Mouse (Mus musculus) forebrain, embryonic 10.5 days (tissue): ENCODE measurements around the gene Pparg. TPM values are rescaled to one million over a fixed set of nuclear protein-coding genes. Genes with fewer than 3 reads are reported as not detected.

Experiments used
- DNase-seq: peaks from one replicate; pipeline ENCODE4 v3.0.0-alpha.2; 2017; ENCODE audit warnings: low spot score; ENCODE audit errors: extremely low spot score
- H3K27ac ChIP-seq: fragments of 300-500 bp; sonication (generic); 2 replicates; pipeline ENCODE4 v1.5.1; 2016; ENCODE audit warnings: mild to moderate bottlenecking
- H3K27me3 ChIP-seq: fragments of 300-500 bp; sonication (generic); 2 replicates; pipeline ENCODE4 v1.6.1; 2016; ENCODE audit warnings: mild to moderate bottlenecking; ENCODE audit not compliant: poor library complexity, severe bottlenecking
- H3K36me3 ChIP-seq: fragments of 300-500 bp; sonication (generic); replicated peaks from 2 replicates; pipeline ENCODE4 v1.6.1; 2016; ENCODE audit warnings: mild to moderate bottlenecking, moderate library complexity
- H3K4me1 ChIP-seq: fragments of 300-500 bp; sonication (generic); 2 replicates; pipeline ENCODE4 v1.6.1; 2016
- H3K4me3 ChIP-seq: fragments of 300-500 bp; sonication (generic); 2 replicates; pipeline ENCODE4 v1.5.1; 2016; ENCODE audit warnings: mild to moderate bottlenecking, moderate library complexity
- H3K9me3 ChIP-seq: fragments of 300-500 bp; sonication (generic); 2 replicates; pipeline ENCODE4 v1.6.1; 2016; ENCODE audit warnings: mild to moderate bottlenecking, moderate library complexity
- WGBS: fragments of 180-500 bp; shearing (Covaris S2); methylation state at CpG from one replicate; pipeline ENCODE4 v1.1.7; 2016; 5-methylcytosine and 5-hydroxymethylcytosine counted together
- polyA plus RNA-seq: library from polyadenylated mRNA; unstranded; fragments of >200 nt; fragmentation: Nextera tagmentation; extraction: Ambion mirVana; gene quantifications from 2 replicates; pipeline ENCODE4 v1.2.1, GENCODE M21; 2016

Gene Pparg
- 0.07 and 0.16 TPM in 2 replicates for polyA plus RNA-seq

DNA sequence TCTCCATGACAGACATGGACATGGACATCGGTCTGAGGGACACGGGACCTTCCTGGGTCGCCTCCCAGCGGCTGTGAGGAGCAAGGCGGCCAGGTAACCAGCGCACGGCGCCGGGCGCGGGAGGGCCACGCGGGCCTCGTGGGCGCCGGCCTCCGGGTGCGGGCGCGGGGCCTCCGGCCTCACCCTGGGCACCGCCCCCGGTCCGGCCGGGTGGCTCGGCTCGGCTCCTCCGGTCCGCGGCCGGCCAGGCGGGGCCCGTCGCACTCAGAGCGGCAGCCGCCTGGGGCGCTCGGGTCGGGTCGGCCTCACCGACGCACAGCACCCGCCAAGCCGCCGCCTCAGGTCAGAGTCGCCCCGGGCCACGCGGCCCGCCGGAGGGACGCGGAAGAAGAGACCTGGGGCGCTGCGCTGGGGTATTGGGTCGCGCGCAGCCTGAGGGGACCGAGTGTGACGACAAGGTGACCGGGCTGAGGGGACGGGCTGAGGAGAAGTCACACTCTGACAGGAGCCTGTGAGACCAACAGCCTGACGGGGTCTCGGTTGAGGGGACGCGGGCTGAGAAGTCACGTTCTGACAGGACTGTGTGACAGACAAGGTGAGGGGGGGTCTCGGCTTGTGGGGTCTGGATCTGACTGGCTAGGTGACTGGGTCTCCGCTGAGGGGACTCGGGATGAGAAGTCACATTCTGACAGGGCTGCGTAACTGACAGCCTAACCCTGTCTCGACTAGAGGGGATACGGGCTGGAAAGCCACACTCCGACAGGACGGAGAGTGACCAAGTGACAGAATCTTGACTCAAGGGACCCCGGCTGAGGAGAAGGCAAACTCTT lies at the start of gene Pparg:
TSS of gene Pparg (plus strand) at position 176 of the 830 bp plus-strand sequence.
- Histone ChIP-seq H3K27ac (peak within 1 kb of the TSS; percentile 48; the same call in 1 of the 2 replicates), H3K4me1 (peaks cover 17% of the 10 kb centered on the region), H3K27me3 (peaks cover 47% of the 10 kb centered on the region), H3K36me3 (no peaks in the 10 kb centered on the region), H3K9me3 (peaks cover 9% of the 10 kb centered on the region; the same call in 1 of the 2 replicates), H3K4me3 (peak within 1 kb of the TSS; percentile 71)
- WGBS, result under 1% methylated on average over 76 of the region's 76 CpGs
- DNase-seq, result peak; percentile 67

DNA sequence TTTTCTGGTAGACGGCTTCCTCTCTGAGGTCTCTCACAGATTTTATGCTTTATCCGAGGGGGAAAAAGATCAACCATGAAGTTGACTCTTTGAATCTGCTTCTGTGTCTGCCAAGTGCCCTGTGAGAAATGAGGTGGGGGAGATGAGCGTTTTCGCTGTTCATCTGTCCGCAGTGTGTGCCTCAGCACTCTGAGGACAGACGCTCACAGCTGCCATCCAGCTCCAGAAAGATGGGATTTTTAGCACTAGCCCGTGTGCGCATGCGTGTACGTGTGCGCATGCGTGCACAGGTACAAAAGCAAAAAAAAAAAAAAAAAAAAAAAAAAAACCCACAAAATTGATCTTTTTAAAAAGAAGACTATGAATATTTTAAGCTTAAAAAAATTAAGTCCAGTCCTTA lies 48.0 kb upstream of the Pparg start:
- 80% methylated on average over 12 of the region's 12 CpGs for WGBS
- DNase-seq, result no peak
- no peaks in the 10 kb centered on the region for H3K9me3 ChIP-seq
- H3K4me1 ChIP-seq, result peaks cover 5% of the 10 kb centered on the region
- H3K36me3 ChIP-seq, result no peaks in the 10 kb centered on the region
- H3K27ac ChIP-seq, result no peak overlapping the region
- H3K27me3 ChIP-seq, result no peaks in the 10 kb centered on the region
- no peak overlapping the region for H3K4me3 ChIP-seq

- Histone ChIP-seq H3K27ac (no peak overlapping the region), H3K36me3 (no peaks in the 10 kb centered on the region), H3K9me3 (no peaks in the 10 kb centered on the region), H3K4me1 (peaks cover 5% of the 10 kb centered on the region), H3K27me3 (no peaks in the 10 kb centered on the region), H3K4me3 (no peak overlapping the region)
- WGBS, result 83% methylated on average over 9 of the region's 9 CpGs
- no peak for DNase-seq
Observed at GRCm38 (mm10) chr6:115313235-115313738, 47.5 kb upstream of the Pparg start.

DNA sequence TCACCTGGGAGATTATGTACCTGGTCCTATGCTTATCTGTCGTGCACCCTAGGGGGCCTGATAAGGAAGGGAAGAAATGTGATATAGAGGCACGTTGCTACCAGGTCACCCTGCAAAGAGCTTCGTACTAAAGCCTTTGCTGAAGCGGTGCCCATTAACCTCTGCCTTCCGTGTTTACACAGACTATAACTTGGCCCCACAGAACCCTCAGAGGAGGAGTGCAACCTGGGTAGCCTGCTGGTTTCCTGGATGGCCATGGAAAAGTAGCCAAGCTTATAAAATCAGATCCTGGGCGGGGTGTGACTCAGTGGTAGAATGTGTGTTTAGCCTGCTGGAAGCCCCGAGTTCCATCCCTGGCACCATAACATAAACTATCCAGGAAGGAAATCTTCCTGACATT lies 46.8 kb upstream of the Pparg start:
- WGBS, result 79% methylated on average over 7 of the region's 7 CpGs

DNA sequence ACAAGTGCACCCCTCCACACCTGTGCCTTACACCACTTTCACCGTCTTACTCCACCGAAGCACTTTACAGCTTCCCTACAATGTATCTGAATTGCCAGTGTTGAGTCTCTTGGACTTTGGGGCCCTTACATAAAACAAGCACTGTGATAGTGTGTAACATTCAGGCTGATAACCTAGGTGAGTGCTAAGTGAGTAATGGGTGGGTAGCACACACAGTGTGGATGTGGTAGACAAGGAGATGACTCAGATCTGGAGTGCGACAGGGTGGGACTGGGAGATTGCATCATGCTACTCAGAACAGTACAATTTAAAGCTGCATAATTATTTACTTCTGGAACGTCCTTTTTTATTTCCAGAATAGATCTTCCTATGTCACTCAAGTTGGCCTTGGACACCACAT lies 45.0 kb upstream of the Pparg start:
- WGBS, result 91% methylated on average over 4 of the region's 4 CpGs
- peaks cover 5% of the 10 kb centered on the region for H3K4me1 ChIP-seq

More for the DNA sequence above, 46.8 kb upstream of the Pparg start:
- no peak overlapping the region for H3K4me3 ChIP-seq
- no peak overlapping the region for H3K27ac ChIP-seq
- H3K36me3 ChIP-seq, result no peaks in the 10 kb centered on the region
- DNase-seq, result no peak
- no peaks in the 10 kb centered on the region for H3K9me3 ChIP-seq
- no peaks in the 10 kb centered on the region for H3K27me3 ChIP-seq
- H3K4me1 ChIP-seq, result peaks cover 5% of the 10 kb centered on the region

GRCm38 (mm10) chr6:115316811-115317221 lies 43.9 kb upstream of the Pparg start:
- Histone ChIP-seq H3K9me3 (no peaks in the 10 kb centered on the region), H3K4me1 (peaks cover 8% of the 10 kb centered on the region), H3K27me3 (no peaks in the 10 kb centered on the region), H3K4me3 (no peak overlapping the region), H3K27ac (no peak overlapping the region), H3K36me3 (no peaks in the 10 kb centered on the region)
- WGBS, result 94% methylated on average over 11 of the region's 11 CpGs
- DNase-seq, result no peak

More for the DNA sequence above, 45.0 kb upstream of the Pparg start:
- Histone ChIP-seq H3K9me3 (no peaks in the 10 kb centered on the region), H3K27ac (no peak overlapping the region), H3K4me3 (no peak overlapping the region), H3K36me3 (no peaks in the 10 kb centered on the region), H3K27me3 (no peaks in the 10 kb centered on the region)
- no peak for DNase-seq

- Histone ChIP-seq H3K27me3 (no peaks in the 10 kb centered on the region), H3K27ac (no peak overlapping the region), H3K4me1 (peaks cover 14% of the 10 kb centered on the region), H3K9me3 (no peaks in the 10 kb centered on the region), H3K4me3 (no peak overlapping the region), H3K36me3 (no peaks in the 10 kb centered on the region)
- WGBS, result 88% methylated on average over 6 of the region's 6 CpGs
- no peak for DNase-seq
Observed at GRCm38 (mm10) chr6:115318811-115319210, 41.9 kb upstream of the Pparg start.

DNA sequence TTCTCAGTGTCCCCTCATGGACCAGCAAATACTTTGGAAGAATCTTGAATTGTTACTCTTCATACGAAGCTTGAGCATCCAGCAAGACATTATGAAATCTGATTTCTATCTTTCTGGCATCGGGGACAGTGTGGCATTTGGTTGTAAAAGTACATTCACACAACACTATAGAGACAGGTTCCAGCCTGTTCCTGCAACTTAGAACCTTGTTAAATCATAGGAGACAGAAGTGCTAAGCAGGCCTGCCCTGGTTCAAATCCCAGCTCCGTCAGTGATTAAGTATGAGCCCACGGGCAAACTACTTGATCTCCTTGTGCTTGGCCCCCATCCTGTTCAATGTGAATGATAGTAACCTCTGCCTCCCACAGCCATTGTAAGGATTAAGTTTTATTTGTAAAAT lies 41.1 kb upstream of the Pparg start:
- 87% methylated on average over 4 of the region's 4 CpGs for WGBS
- Histone ChIP-seq H3K4me1 (peaks cover 14% of the 10 kb centered on the region), H3K36me3 (no peaks in the 10 kb centered on the region), H3K9me3 (no peaks in the 10 kb centered on the region), H3K27ac (no peak overlapping the region), H3K27me3 (no peaks in the 10 kb centered on the region), H3K4me3 (no peak overlapping the region)
- DNase-seq, result no peak

- Histone ChIP-seq H3K9me3 (no peaks in the 10 kb centered on the region), H3K4me3 (no peak overlapping the region), H3K27ac (no peak overlapping the region), H3K36me3 (no peaks in the 10 kb centered on the region), H3K4me1 (peaks cover 14% of the 10 kb centered on the region), H3K27me3 (no peaks in the 10 kb centered on the region)
- 86% methylated on average over 8 of the region's 8 CpGs for WGBS
- DNase-seq, result no peak
Observed at GRCm38 (mm10) chr6:115320927-115321714, 39.6 kb upstream of the Pparg start.

GRCm38 (mm10) chr6:115321883-115322351 lies 38.8 kb upstream of the Pparg start:
- Histone ChIP-seq H3K4me1 (peaks cover 14% of the 10 kb centered on the region), H3K36me3 (no peaks in the 10 kb centered on the region), H3K27ac (no peak overlapping the region), H3K27me3 (no peaks in the 10 kb centered on the region), H3K9me3 (no peaks in the 10 kb centered on the region), H3K4me3 (no peak overlapping the region)
- WGBS, result 82% methylated on average over 6 of the region's 6 CpGs
- DNase-seq, result no peak

- Histone ChIP-seq H3K9me3 (0 out of 2 replicates have a peak, but pooled peaks cover 3% of the 10 kb centered on the region), H3K4me1 (peaks cover 14% of the 10 kb centered on the region), H3K27ac (no peak overlapping the region), H3K36me3 (no peaks in the 10 kb centered on the region), H3K4me3 (no peak overlapping the region), H3K27me3 (no peaks in the 10 kb centered on the region)
- WGBS, result 94% methylated on average over 5 of the region's 5 CpGs
- DNase-seq, result no peak
Observed at GRCm38 (mm10) chr6:115322956-115323355, 37.8 kb upstream of the Pparg start.

GRCm38 (mm10) chr6:115330964-115331363 lies 29.8 kb upstream of the Pparg start:
- no peak overlapping the region for H3K27ac ChIP-seq
- DNase-seq, result no peak
- H3K9me3 ChIP-seq, result 0 out of 2 replicates have a peak, but pooled peaks cover 3% of the 10 kb centered on the region
- H3K27me3 ChIP-seq, result no peaks in the 10 kb centered on the region
- H3K4me3 ChIP-seq, result no peak overlapping the region
- peaks cover 8% of the 10 kb centered on the region for H3K4me1 ChIP-seq
- no peaks in the 10 kb centered on the region for H3K36me3 ChIP-seq
